Mouse (Mus musculus) heart, embryonic 16.5 days (tissue): ENCODE data around the gene Syde1. TPM values are rescaled to one million over a fixed set of nuclear protein-coding genes. Genes with fewer than 3 reads are reported as not detected.

Source experiments
- ATAC-seq: fragments of 200-750 bp; cut with Nextera tagmentation; replicated peaks from 2 replicates; pipeline ENCODE4 v1.8.0; 2017; ENCODE audit warnings: moderate number of reproducible peaks; ENCODE audit not compliant: insufficient read depth, low FRiP score; ENCODE audit errors: extremely low read depth
- H3K27ac ChIP-seq: fragments of 300-500 bp; sonication (generic); 2 replicates; pipeline ENCODE4 v1.5.1; 2014; ENCODE audit warnings: mild to moderate bottlenecking, low read length, control low read depth, moderate library complexity
- H3K27me3 ChIP-seq: fragments of 300-500 bp; sonication (generic); 2 replicates; pipeline ENCODE4 v1.6.1; 2014; ENCODE audit warnings: low read length, mixed read lengths; ENCODE audit not compliant: control insufficient read depth, insufficient read depth
- H3K36me3 ChIP-seq: fragments of 300-500 bp; sonication (generic); 2 replicates; pipeline ENCODE4 v1.6.1; 2014; ENCODE audit not compliant: control insufficient read depth, insufficient read depth
- H3K4me1 ChIP-seq: fragments of 300-500 bp; sonication (generic); 2 replicates; pipeline ENCODE4 v1.6.1; 2014; ENCODE audit warnings: low read length, mixed read lengths; ENCODE audit not compliant: control insufficient read depth, insufficient read depth
- H3K4me2 ChIP-seq: fragments of 300-500 bp; sonication (generic); 2 replicates; pipeline ENCODE4 v1.6.1; 2014; ENCODE audit warnings: low read depth, mild to moderate bottlenecking, control low read depth, low read length
- H3K4me3 ChIP-seq: fragments of 300-500 bp; sonication (generic); 2 replicates; pipeline ENCODE4 v1.5.1; 2014; ENCODE audit warnings: mild to moderate bottlenecking, control low read depth, low read length
- H3K9ac ChIP-seq: fragments of 300-500 bp; sonication (generic); 2 replicates; pipeline ENCODE4 v1.6.1; 2014; ENCODE audit warnings: low read length, control low read depth
- H3K9me3 ChIP-seq: fragments of 300-500 bp; sonication (generic); replicated peaks from 2 replicates; pipeline ENCODE4 v1.6.1; 2016; ENCODE audit warnings: low read length; ENCODE audit not compliant: control insufficient read depth
- WGBS: fragments of 180-500 bp; shearing (Covaris S2); extraction: QIAGEN DNeasy Blood & Tissue Kit; methylation state at CpG from one replicate; pipeline ENCODE4 v1.1.7; 2014; 5-methylcytosine and 5-hydroxymethylcytosine counted together
- polyA plus RNA-seq: library from polyadenylated mRNA; unstranded; fragments of >200 nt; fragmentation: Nextera tagmentation; extraction: Ambion mirVana; gene quantifications from 2 replicates; pipeline ENCODE4 v1.2.1, GENCODE M21; 2015

Gene Syde1
- polyA plus RNA-seq, 1 experiment from 2014 or later = 10.8 TPM

GRCm38 (mm10) chr10:78594157-78594556, 2.4 kb upstream of the Syde1 start:
- WGBS = 59% methylated on average over 6 of the region's 6 CpGs
- Histone ChIP-seq H3K4me3 (no peak overlapping the region), H3K9me3 (no peaks in the 10 kb centered on the region), H3K4me2 (no peak overlapping the region), H3K27me3 (no peaks in the 10 kb centered on the region), H3K4me1 (peaks cover 11% of the 10 kb centered on the region), H3K9ac (no peak overlapping the region), H3K36me3 (peaks cover 7% of the 10 kb centered on the region; the same call in 1 of the 2 replicates), H3K27ac (no peak overlapping the region)
- no peak for ATAC-seq

DNA sequence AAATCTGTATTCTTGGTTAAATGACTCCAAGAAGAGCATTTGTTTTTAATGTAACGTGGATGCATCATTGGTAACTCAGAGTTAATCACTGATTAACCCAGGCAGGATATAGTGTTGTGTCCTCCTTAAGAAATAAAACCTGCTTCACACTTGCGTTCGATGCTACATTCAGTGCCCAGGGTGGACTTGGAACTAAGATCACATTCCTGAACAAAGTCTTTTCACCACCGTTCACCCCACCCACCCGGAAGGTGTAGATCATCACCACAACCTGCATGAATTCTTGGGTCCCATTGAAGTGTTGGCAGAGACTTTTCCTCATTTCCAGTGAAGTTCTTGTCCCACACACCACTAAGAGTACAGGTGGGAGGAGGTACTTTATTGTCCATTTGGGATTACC, 2.0 kb upstream of the Syde1 start:
- no peak overlapping the region for H3K4me3 ChIP-seq

GRCm38 (mm10) chr10:78592856-78593379, 1.2 kb upstream of the Syde1 start:
- ATAC-seq = no peak
- WGBS = 76% methylated on average over 4 of the region's 4 CpGs
- Histone ChIP-seq H3K27ac (0 out of 2 replicates have a peak overlapping the region, but pooled peaks have one; percentile 25), H3K9ac (no peak overlapping the region), H3K36me3 (peaks cover 16% of the 10 kb centered on the region), H3K9me3 (no peaks in the 10 kb centered on the region), H3K4me2 (no peak overlapping the region), H3K4me3 (no peak overlapping the region), H3K4me1 (peaks cover 11% of the 10 kb centered on the region), H3K27me3 (no peaks in the 10 kb centered on the region)

More for the DNA sequence above, 2.0 kb upstream of the Syde1 start:
- H3K9me3 ChIP-seq = no peaks in the 10 kb centered on the region
- no peak overlapping the region for H3K27ac ChIP-seq
- ATAC-seq = no peak
- 79% methylated on average over 5 of the region's 5 CpGs for WGBS
- H3K36me3 ChIP-seq = peaks cover 11% of the 10 kb centered on the region
- H3K4me1 ChIP-seq = peaks cover 11% of the 10 kb centered on the region
- H3K9ac ChIP-seq = no peak overlapping the region
- H3K4me2 ChIP-seq = no peak overlapping the region
- no peaks in the 10 kb centered on the region for H3K27me3 ChIP-seq

- peaks cover 11% of the 10 kb centered on the region for H3K4me1 ChIP-seq
- 12% methylated on average over 9 of the region's 9 CpGs for WGBS
- peak overlapping the region; percentile 96 for H3K27ac ChIP-seq
- H3K9me3 ChIP-seq = no peaks in the 10 kb centered on the region
- H3K9ac ChIP-seq = peak overlapping the region; percentile 97
- no peaks in the 10 kb centered on the region for H3K27me3 ChIP-seq
- peak overlapping the region; percentile 78 for H3K4me2 ChIP-seq
- H3K36me3 ChIP-seq = peaks cover 36% of the 10 kb centered on the region
- peak overlapping the region; percentile 85 for H3K4me3 ChIP-seq
- ATAC-seq = 0 out of 2 replicates have a peak, but pooled peaks have one; percentile 24
Observed at GRCm38 (mm10) chr10:78590744-78591143, 1.0 kb downstream of the Syde1 start.

DNA sequence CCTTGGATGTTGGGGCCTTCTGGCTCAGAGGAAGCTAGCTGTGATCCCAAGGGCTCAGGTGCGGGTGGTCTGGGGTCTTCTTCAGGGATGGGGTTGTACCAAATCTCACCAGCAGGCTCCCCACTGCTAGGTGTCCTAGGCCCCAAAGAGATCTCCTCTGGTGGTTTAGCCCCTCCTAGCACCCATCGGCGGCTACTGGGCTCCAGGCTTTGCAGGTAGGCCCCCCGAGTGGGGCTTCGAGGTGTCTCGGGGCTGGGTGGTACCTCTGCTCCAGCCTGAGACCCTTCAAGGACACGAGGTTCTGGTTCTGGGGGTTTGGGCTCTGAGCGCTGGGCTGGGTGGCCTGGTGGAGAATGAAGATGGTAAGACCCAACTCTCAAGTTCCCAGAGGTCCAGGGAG, 1.9 kb downstream of the Syde1 start:
- peak overlapping the region; percentile 97; the same call in 1 of the 2 replicates for H3K9ac ChIP-seq
- H3K4me2 ChIP-seq = peak overlapping the region; percentile 78
- no peaks in the 10 kb centered on the region for H3K27me3 ChIP-seq
- no peak for ATAC-seq
- H3K9me3 ChIP-seq = no peaks in the 10 kb centered on the region
- peaks cover 45% of the 10 kb centered on the region for H3K36me3 ChIP-seq
- H3K27ac ChIP-seq = peak overlapping the region; percentile 96; the same call in 1 of the 2 replicates
- no peak overlapping the region for H3K4me3 ChIP-seq
- peaks cover 11% of the 10 kb centered on the region for H3K4me1 ChIP-seq
- WGBS = 89% methylated on average over 8 of the region's 8 CpGs

DNA sequence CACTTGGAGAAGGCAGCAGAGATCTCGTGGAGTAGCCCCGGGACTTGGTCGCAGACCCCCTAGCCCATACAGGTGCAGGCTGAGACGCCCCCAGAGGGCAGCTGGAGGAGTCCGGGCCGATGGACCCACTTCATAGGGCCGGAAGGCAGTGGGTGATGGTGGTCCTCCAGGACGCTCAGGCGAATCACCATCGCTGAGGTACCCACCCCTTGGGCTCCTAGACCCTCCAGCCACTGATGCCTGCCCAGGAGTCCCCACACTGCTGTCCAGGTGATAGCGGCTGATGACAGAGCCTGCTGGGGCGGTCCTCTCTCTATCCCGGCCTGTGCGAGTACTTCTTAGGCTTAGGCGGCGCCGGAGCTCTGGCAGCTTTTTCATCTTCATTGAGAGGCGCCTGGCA, 2.5 kb downstream of the Syde1 start:
- WGBS = 94% methylated on average over 18 of the region's 18 CpGs
- no peaks in the 10 kb centered on the region for H3K9me3 ChIP-seq
- no peak overlapping the region for H3K9ac ChIP-seq

DNA sequence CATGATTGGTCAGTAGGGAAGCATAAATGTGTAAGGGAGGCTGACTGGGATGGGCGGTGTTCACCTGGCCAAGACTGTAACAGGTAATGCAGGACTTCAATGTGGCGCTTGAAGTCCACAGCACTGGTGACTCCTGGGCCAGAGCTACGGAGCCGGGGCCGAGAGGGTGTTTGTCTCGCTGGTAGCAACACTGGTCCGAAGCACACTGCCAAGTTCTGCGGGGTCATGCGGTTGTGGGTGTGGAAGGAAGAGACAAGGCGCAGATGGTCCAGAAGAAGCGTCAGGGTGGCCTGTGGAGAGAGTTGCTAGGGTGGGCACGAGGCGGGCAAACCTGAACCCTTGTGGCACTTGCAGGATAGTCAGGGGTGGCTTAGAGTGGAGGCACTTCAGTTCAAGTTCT, 5.7 kb downstream of the Syde1 start:
- ATAC-seq = no peak
- no peak overlapping the region for H3K4me2 ChIP-seq
- H3K27ac ChIP-seq = no peak overlapping the region
- no peak overlapping the region for H3K9ac ChIP-seq
- no peaks in the 10 kb centered on the region for H3K9me3 ChIP-seq
- peaks cover 11% of the 10 kb centered on the region for H3K4me1 ChIP-seq
- no peaks in the 10 kb centered on the region for H3K27me3 ChIP-seq
- H3K4me3 ChIP-seq = no peak overlapping the region
- WGBS = 92% methylated on average over 13 of the region's 13 CpGs
- H3K36me3 ChIP-seq = peaks cover 68% of the 10 kb centered on the region

More for the DNA sequence above, 2.5 kb downstream of the Syde1 start:
- Histone ChIP-seq H3K4me2 (no peak overlapping the region), H3K4me1 (peaks cover 11% of the 10 kb centered on the region), H3K27me3 (no peaks in the 10 kb centered on the region), H3K36me3 (peaks cover 51% of the 10 kb centered on the region), H3K4me3 (no peak overlapping the region), H3K27ac (no peak overlapping the region; the same call in 1 of the 2 replicates)
- ATAC-seq = no peak

DNA sequence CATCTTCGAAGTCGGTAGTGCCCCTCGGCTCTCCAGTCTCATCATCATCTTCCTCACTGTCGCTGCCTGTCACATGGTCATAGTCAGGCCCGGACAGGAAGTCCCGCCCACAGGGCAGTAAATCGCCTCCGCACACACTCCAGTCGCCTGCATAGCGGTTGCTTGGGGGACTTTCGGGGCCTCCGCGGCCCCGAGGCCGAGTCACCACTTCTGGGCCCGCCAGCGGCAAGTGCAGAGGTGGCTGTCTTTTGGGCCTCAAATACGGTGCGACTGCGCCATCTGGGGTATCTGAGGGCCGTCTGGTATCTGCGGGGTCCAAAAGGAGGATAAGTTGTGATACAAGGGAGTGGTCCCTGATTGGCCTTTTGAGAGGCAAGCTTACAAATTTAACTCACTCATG, 6.2 kb downstream of the Syde1 start:
- Histone ChIP-seq H3K4me1 (peaks cover 9% of the 10 kb centered on the region), H3K4me2 (no peak overlapping the region), H3K9me3 (no peaks in the 10 kb centered on the region), H3K4me3 (no peak overlapping the region), H3K9ac (no peak overlapping the region), H3K27me3 (no peaks in the 10 kb centered on the region), H3K36me3 (peaks cover 71% of the 10 kb centered on the region), H3K27ac (no peak overlapping the region)
- 84% methylated on average over 22 of the region's 22 CpGs for WGBS
- no peak for ATAC-seq

GRCm38 (mm10) chr10:78584996-78585395, 6.8 kb downstream of the Syde1 start:
- H3K4me2 ChIP-seq = no peak overlapping the region
- no peak for ATAC-seq
- WGBS = 81% methylated on average over 1 of the region's 1 CpGs

More at GRCm38 (mm10) chr10:78584996-78585395, 6.8 kb downstream of the Syde1 start:
- Histone ChIP-seq H3K4me3 (no peak overlapping the region), H3K4me1 (peaks cover 3% of the 10 kb centered on the region), H3K36me3 (peaks cover 76% of the 10 kb centered on the region), H3K9ac (no peak overlapping the region), H3K27ac (no peak overlapping the region), H3K27me3 (no peaks in the 10 kb centered on the region), H3K9me3 (no peaks in the 10 kb centered on the region)
